Mouse (Mus musculus) ES-E14 (cell line): ENCODE data around the gene AL731706.1. TPM values are rescaled to one million over a fixed set of nuclear protein-coding genes. Genes with fewer than 3 reads are reported as not detected.

ENCODE experiments used
- DNase-seq: peaks from one replicate; pipeline ENCODE4 v3.0.0-alpha.2; 2013; ENCODE audit warnings: low read depth, low spot score
- H3K27ac ChIP-seq: 2 replicates; pipeline ENCODE4 v1.5.1; 2012; ENCODE audit warnings: low read depth, mild to moderate bottlenecking, low read length, moderate library complexity, mixed read lengths; ENCODE audit not compliant: poor library complexity, insufficient read depth, severe bottlenecking
- H3K36me3 ChIP-seq: 2 replicates; pipeline ENCODE4 v1.6.1; 2012; ENCODE audit warnings: mild to moderate bottlenecking, low read length, moderate library complexity, mixed read lengths; ENCODE audit not compliant: control insufficient read depth, poor library complexity, insufficient read depth, severe bottlenecking
- H3K4me1 ChIP-seq, 2 experiments: fragments of 150-350 bp in 1 of 2; sonication (generic) in 1 of 2; 2 replicates each; pipeline ENCODE4 v1.6.1; 2012; ENCODE audit warnings: low read length in 2 of 2, mild to moderate bottlenecking in 1 of 2, mixed read lengths in 1 of 2; ENCODE audit not compliant: control insufficient read depth in 2 of 2, insufficient read depth in 2 of 2, poor library complexity in 1 of 2
- H3K4me3 ChIP-seq, 2 experiments: fragments of 150-350 bp in 1 of 2; sonication (generic) in 1 of 2; 2 replicates each; pipeline ENCODE4 v1.5.1; 2012; ENCODE audit warnings: low read length in 2 of 2, low read depth in 1 of 2, mild to moderate bottlenecking in 1 of 2, mixed read lengths in 1 of 2; ENCODE audit not compliant: insufficient read depth in 1 of 2, poor library complexity in 1 of 2, severe bottlenecking in 1 of 2
- H3K9ac ChIP-seq: 2 replicates; pipeline ENCODE4 v1.6.1; 2012; ENCODE audit warnings: low read depth, mild to moderate bottlenecking, low read length, mixed read lengths; ENCODE audit not compliant: poor library complexity, insufficient read depth, severe bottlenecking
- H3K9me3 ChIP-seq: fragments of 150-350 bp; sonication (generic); 2 replicates; pipeline ENCODE4 v1.6.1; 2012; ENCODE audit warnings: low read depth, mild to moderate bottlenecking, low read length; ENCODE audit not compliant: control insufficient read depth, insufficient read depth
- CHD2 ChIP-seq: IDR thresholded peaks from 2 replicates; pipeline ENCODE4 v1.6.1; 2014; ENCODE audit warnings: mild to moderate bottlenecking, low read depth, low read length, inconsistent platforms
- HCFC1 ChIP-seq: IDR thresholded peaks from 2 replicates; pipeline ENCODE4 v1.6.1; 2012; ENCODE audit warnings: low read length, inconsistent platforms, borderline replicate concordance; ENCODE audit not compliant: insufficient read depth
- MAFK ChIP-seq: IDR thresholded peaks from 2 replicates; pipeline ENCODE4 v1.6.1; 2014; ENCODE audit warnings: mild to moderate bottlenecking, low read depth, low read length, inconsistent platforms; ENCODE audit not compliant: insufficient read depth
- ZC3H11A ChIP-seq: IDR thresholded peaks from 2 replicates; pipeline ENCODE4 v1.6.1; 2012; ENCODE audit warnings: low read depth, mild to moderate bottlenecking, inconsistent platforms, low read length, borderline replicate concordance
- ZNF384 ChIP-seq: IDR thresholded peaks from 2 replicates; pipeline ENCODE4 v1.6.1; 2012; ENCODE audit warnings: low read depth, low read length, inconsistent platforms
- in situ Hi-C, 2 experiments: fragments of 600-800 bp; cut with MboI; formaldehyde crosslinking; loops; one replicate each; pipeline ENCODE4 v1.15.1; 2025; ENCODE audit warnings: low sequenced_read_pairs in 2 of 2, inconsistent platforms in 1 of 2; ENCODE audit not compliant: unreplicated experiment in 2 of 2
- total RNA-seq: library from RNA; depleted of rRNA; stranded (reverse); fragments of 300-350 nt; gene quantifications from 2 replicates; pipeline ENCODE4 v1.2.3, GENCODE M21; 2012; rRNA removed

The AL731706.1 gene
- total RNA-seq = 2.7 and 14.3 TPM in 2 replicates

- TF ChIP-seq ZNF384 = peak; percentile 95; the same call in 1 of the 2 replicates
- no peak for TF ChIP-seq MAFK
- no peak for TF ChIP-seq CHD2
- TF ChIP-seq HCFC1 = no peak
- Histone ChIP-seq H3K9me3 (no peaks in the 10 kb centered on the region), H3K4me3 (peak within 1 kb of the TSS; percentile 80 to 100), H3K27ac (peak within 1 kb of the TSS; percentile 99), H3K36me3 (no peaks in the 10 kb centered on the region), H3K9ac (peak within 1 kb of the TSS; percentile 100), H3K4me1 (no peaks in the 10 kb centered on the region)
- DNase-seq = peak; percentile 97
- in situ Hi-C loops = no loop called here
These were observed at the start of gene AL731706.1, which contains the start of the genes Slx4ip and Mkks for GRCm38 (mm10) chr2:136891068-136891950. Gene AL731706.1, minus strand, starts transcription at chr2:136891389. Gene Slx4ip, plus strand, starts transcription at chr2:136891218. Gene Mkks, minus strand, starts transcription at chr2:136891389.

GRCm38 (mm10) chr2:136938249-136938648 is 47.1 kb upstream of the AL731706.1 start:
- no peaks in the 10 kb centered on the region for H3K9me3 ChIP-seq
- no peak overlapping the region for H3K27ac ChIP-seq
- in situ Hi-C loops = no loop called here
- no peaks in the 10 kb centered on the region for H3K36me3 ChIP-seq
- no peak overlapping the region for H3K4me3 ChIP-seq
- no peak overlapping the region for H3K9ac ChIP-seq
- no peak for TF ChIP-seq HCFC1
- no peak for DNase-seq
- H3K4me1 ChIP-seq = no peaks in the 10 kb centered on the region

- Histone ChIP-seq H3K9ac (no peak overlapping the region), H3K9me3 (no peaks in the 10 kb centered on the region), H3K36me3 (no peaks in the 10 kb centered on the region), H3K27ac (no peak overlapping the region), H3K4me3 (no peak overlapping the region), H3K4me1 (no peaks in the 10 kb centered on the region)
- in situ Hi-C loops = no loop called here
- TF ChIP-seq HCFC1 (no peak), ZC3H11A (no peak), MAFK (no peak), CHD2 (no peak)
- no peak for DNase-seq
These were observed 45.5 kb upstream of the AL731706.1 start for GRCm38 (mm10) chr2:136936391-136937288.

- no peaks in the 10 kb centered on the region for H3K9me3 ChIP-seq
- no peak overlapping the region for H3K9ac ChIP-seq
- in situ Hi-C loops = no loop called here
- peaks cover 0 to 7% of the 10 kb centered on the region in 2 experiments; a peak in 1 of 4 replicates for H3K4me1 ChIP-seq
- H3K4me3 ChIP-seq = no peak overlapping the region
- no peaks in the 10 kb centered on the region for H3K36me3 ChIP-seq
- no peak for DNase-seq
- TF ChIP-seq MAFK = peak; percentile 64; the same call in 1 of the 2 replicates
- no peak for TF ChIP-seq ZC3H11A
- H3K27ac ChIP-seq = no peak overlapping the region
These were observed 29.8 kb upstream of the AL731706.1 start for GRCm38 (mm10) chr2:136921003-136921408.
